Mouse (Mus musculus) kidney, adult 2 months (tissue): Measurements from ENCODE around the gene Gm20683.

Experiments
- CTCF ChIP-seq: fragments of 200-500 bp; conservative IDR thresholded peaks from 2 replicates; pipeline ENCODE4 v1.5.1; 2011; ENCODE audit warnings: low read depth, mild to moderate bottlenecking, control low read depth, low read length, moderate library complexity, mixed read lengths; ENCODE audit not compliant: insufficient read depth, insufficient read length
- POLR2A ChIP-seq: fragments of 200-500 bp; IDR thresholded peaks from one replicate; pipeline ENCODE4 v1.6.1; 2011; ENCODE audit warnings: low read depth, low read length, control low read depth

DNA sequence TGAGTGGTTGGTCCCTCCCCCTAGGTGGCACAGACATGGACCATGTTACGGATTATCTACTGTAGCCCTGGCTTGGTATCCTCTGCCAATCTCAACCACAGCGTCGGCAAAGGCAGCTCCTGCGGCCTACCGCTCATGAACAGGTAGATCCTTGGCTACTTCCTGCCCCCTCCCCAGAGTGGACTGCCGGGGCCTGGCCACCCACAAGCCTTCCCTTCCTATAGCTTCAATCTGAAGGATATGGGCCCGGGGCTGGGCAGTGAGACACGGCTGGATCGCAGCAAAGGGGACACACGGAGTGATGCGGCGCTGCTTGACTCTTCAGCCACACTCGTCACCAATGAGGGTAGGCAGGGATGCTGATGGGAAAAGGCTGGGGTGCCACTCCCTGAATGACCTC lies 14.6 kb downstream of the Gm20683 start:
- no peak for TF ChIP-seq POLR2A
- TF ChIP-seq CTCF = no peak
